Mouse (Mus musculus) spleen, adult 18-20 months (tissue): ENCODE measurements around the gene Ankrd65.
A peak's percentile ranks its signal among the peaks of the same experiment; 100 is the strongest.
"Not testable (repeated sequence)": the region's sequence is repeated elsewhere in the genome, so short reads cannot be mapped to it uniquely, and the experiment has no call there.

ENCODE experiments used
- DNase-seq, 2 experiments: peaks; one replicate each; pipeline ENCODE4 v3.0.0; 2022; ENCODE audit warnings: mixed read lengths in 2 of 2

Ankrd65 gene

DNA sequence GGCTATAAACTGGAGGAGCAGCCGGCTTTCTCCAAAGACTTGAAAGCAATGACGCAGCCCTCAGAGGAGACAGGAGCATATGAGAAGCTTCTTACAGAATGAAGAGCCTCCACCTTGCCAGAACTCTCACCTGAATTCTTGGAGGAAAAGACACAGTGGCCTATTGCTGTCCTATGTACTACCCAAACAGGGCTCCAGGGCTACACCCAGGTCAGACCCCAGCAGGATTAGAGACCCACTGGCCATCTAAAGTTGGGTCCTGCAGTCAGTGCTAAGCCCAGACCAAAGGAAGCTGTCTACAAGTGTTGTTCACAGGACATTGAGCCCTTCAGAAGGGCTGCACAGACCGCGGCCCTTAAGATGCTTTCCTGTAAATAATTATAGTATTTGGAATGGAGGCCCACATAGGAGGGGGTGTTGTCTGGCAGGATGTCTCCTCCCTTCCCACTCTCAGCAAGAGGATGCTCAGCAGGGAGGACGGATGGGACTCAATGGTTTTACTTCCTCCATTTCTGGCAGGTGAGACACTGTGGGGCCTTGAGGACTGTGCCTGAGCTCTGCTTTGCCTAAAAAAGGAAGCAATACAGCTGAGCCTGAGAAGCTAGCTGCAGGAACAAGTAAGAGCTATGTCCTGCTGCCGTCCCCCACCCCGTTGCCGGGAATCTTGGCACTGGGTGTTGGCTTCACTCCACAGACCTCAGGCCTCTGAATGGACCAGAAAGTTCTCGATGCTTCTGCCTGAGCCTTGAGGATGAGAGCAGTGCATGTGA, 15.1 kb upstream of the Ankrd65 start:
- peak; percentile 35 to 40 for DNase-seq

GRCm38 (mm10) chr4:155775855-155776254, 14.4 kb upstream of the Ankrd65 start:
- DNase-seq = no peak

- DNase-seq = no peak
Measured at GRCm38 (mm10) chr4:155776704-155777335, 13.4 kb upstream of the Ankrd65 start.

GRCm38 (mm10) chr4:155777816-155778215, 12.4 kb upstream of the Ankrd65 start:
- no peak for DNase-seq

DNA sequence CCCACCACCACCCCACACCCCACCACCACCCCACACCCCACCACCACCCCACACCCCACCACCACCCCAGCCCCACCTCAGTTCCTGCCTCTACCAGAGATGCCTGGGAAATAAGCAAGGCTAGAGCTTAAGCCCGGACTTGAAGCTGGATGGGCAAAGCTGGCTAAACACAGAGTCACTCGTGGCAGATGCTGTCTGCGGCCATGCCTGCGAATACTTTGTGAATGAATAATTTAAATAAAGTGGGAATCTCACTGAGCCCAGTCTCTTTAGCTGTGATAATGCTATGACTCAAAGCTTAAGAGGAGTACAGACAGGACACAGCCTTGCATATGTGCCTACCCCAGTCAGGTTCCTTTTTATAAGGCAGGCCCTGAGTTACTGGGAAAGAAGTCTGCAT, 10.7 kb upstream of the Ankrd65 start:
- DNase-seq = no peak

GRCm38 (mm10) chr4:155780895-155781294, 9.3 kb upstream of the Ankrd65 start:
- DNase-seq = no peak

DNA sequence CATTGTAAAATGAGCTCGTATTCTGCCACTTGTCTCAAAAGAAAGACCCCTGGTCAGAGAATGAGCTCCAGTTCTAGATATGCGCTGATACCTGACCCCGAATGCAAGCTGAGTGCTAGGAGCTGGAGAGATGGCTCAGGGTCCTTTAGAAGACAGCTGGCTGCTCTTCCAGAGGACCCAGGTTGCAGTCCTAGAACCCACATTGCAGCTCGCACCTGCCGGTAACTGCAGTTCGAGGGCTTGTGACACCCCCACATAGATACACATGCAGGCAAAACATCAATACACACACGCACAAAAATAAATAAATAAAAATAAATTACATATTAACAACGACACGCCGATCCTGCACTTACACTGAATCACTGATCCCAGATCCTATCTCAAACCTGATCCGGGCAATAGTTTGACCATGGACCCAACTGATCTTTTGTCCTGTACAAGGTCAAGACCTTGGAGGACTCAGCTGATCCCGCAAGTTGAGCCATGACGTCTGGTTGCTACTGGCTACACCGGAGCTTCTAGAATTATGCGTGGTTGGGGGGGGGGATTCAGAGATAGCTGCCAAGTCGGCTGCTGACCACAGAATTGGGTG, 6.7 kb upstream of the Ankrd65 start:
- DNase-seq = no peak

- peak; percentile 44 to 71 for DNase-seq
Measured at GRCm38 (mm10) chr4:155784081-155784701, 6.0 kb upstream of the Ankrd65 start.

DNA sequence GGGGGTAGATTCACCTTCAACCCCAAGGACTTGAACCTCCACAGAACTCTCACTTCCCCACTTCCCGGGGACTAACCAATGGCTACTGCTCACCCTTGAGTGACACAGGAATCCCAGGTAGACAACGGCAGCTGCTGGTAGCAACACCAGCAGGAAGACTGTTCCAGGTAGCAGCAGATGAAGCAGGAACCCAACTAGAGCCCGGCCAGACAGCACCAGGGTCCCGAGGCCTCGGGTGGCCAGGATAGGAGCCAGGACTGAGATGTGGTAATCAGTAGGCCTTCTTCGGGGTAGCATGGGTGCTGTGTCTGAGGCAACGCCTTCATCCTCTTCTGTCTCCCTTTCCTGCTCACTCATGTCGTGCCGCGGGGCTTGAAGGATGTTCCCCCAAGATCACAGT, 5.0 kb upstream of the Ankrd65 start:
- no peak for DNase-seq

- no peak for DNase-seq
Measured at GRCm38 (mm10) chr4:155785819-155786218, 4.4 kb upstream of the Ankrd65 start, which contains the start of gene Tmem88b. TSS of gene Tmem88b (minus strand) at chr4:155785874.

DNA sequence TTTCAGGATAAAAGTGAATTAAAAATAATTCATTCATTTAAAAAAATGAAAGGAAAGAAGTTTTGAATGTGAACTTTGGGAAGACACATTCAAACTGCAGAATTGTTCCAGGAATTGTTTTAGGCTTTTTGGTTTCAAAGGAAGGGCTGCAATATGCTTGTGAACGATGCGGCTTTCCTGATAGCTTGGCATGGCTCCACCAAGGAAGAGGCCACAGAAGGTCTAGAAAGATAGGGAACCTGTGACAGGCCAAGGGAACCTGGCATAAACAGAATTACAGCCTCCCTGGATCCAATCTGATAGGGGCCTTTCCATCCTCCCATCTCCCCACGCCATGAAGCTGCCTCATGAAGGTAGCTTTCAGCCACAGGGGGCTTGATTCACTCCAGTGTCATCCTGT, 1.9 kb upstream of the Ankrd65 start:
- no peak for DNase-seq

DNA sequence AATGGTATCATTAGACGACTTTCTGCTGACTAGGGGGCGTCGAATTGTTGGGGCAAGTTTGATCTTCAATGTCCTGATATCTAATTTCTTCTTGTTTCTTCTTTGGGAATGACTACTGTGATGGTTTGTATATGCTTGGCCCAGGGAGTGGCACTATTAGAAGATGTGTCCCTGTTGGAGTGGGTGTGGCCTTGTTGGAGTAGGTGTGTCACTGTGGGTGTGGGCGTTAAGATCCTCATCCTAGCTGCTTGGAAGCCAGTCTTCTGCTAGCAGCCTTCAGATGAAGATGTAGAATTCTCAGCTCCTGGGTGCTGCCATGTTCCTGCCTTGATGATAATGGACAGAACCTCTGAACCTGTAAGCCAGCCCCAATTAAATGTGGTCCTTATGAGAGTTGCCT, 1.4 kb upstream of the Ankrd65 start:
- not testable (repeated sequence) for DNase-seq

GRCm38 (mm10) chr4:155790650-155791161, 467 bp downstream of the Ankrd65 start:
- no peak for DNase-seq

GRCm38 (mm10) chr4:155791240-155791933, 1.1 kb downstream of the Ankrd65 start:
- no peak for DNase-seq

- DNase-seq = no peak
Measured at GRCm38 (mm10) chr4:155793730-155794129, 3.5 kb downstream of the Ankrd65 start.

- no peak for DNase-seq
Measured at GRCm38 (mm10) chr4:155802075-155802474, 11.8 kb downstream of the Ankrd65 start.

DNA sequence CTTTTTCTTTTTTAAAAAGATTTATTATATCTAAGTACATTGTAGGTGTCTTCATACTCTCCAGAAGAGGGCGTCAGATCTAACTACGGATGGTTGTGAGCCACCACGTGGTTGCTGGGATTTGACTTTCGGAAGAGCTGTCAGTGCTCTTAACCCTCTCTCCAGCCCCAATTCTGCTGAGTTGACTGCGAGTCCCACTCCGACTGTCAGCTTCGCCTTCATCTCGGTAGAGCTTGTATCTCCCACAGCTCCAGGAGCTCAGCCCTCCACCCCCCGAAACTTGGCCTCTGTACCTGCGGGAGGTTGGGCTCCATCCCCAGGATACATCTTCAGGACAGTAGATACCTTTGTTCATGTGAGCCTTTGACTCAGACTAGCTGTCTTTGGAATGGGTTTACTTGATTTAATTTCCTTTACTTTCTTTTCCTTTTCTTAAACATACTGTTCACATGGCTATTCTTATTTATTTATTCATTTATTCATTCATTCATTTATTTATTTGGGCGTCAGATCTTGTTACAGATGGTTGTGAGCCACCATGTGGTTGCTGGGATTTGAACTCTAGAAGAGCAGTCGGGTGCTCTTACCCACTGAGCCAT, 12.6 kb downstream of the Ankrd65 start, which contains the start of gene Mrpl20:
Mrpl20 (plus strand) TSS at position 138 of the 599 bp plus-strand sequence.
- no peak for DNase-seq

DNA sequence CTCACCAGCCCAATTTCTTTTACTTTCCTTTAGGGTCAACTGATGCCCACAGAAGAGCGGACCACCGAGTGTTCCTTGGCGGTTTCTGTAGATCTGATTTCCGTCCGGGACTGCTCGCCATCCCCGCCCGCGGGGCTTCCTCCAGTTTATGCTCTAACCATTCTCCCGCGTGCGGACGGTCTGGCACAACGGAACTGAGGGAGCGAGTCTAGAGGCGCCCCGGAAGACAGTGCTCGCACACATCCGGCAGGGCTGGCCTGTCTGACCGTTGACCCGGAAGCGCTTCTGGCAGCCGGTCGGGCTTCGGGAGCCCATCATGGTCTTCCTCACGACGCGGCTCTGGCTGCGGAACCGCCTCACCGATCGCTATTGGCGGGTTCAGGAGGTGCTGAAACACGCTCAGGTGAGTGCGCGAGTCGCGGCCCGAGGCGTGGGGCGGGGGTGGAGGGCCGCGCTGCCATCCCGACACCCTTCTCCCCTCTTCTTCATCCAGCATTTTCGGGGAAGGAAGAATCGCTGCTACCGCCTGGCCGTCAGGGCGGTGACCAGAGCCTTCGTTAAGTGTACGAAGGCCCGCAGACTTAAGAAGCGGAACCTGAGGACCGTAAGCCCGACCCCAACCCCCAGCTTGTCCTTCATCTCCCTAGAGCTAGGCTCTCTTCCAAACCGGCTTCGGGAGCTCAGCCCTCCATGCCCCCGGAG, 13.3 kb downstream of the Ankrd65 start:
- DNase-seq = peak; percentile 88 to 96

GRCm38 (mm10) chr4:155807841-155808240, 17.6 kb downstream of the Ankrd65 start:
- no peak for DNase-seq

GRCm38 (mm10) chr4:155811929-155812664, 21.9 kb downstream of the Ankrd65 start, which contains the start of gene Ccnl2:
TSS of gene Ccnl2 (plus strand) at chr4:155812489.
- peak; percentile 84 to 90 for DNase-seq
